Mouse (Mus musculus) thymus, adult 2 months (tissue): ENCODE results near the gene Phlda1. TPM values are rescaled to one million over a fixed set of nuclear protein-coding genes. Genes with fewer than 3 reads are reported as not detected.

Experiments
- DNase-seq: peaks from one replicate; pipeline ENCODE4 v3.0.0; 2021
- H3K27ac ChIP-seq: fragments of 200-500 bp; 2 replicates; pipeline ENCODE4 v1.5.1; 2012; ENCODE audit warnings: low read length, control low read depth; ENCODE audit not compliant: control insufficient read depth, insufficient read depth
- H3K27me3 ChIP-seq: fragments of 200-500 bp; 2 replicates; pipeline ENCODE4 v1.6.1; 2012; ENCODE audit warnings: mild to moderate bottlenecking, low read length, moderate library complexity, mixed read lengths; ENCODE audit not compliant: control insufficient read depth, insufficient read depth
- H3K36me3 ChIP-seq: fragments of 200-500 bp; 2 replicates; pipeline ENCODE4 v1.6.1; 2012; ENCODE audit warnings: mild to moderate bottlenecking, low read length, moderate library complexity; ENCODE audit not compliant: control insufficient read depth, insufficient read depth
- H3K4me1 ChIP-seq: fragments of 200-500 bp; replicated peaks from 2 replicates; pipeline ENCODE4 v1.6.1; 2012; ENCODE audit warnings: low read length; ENCODE audit not compliant: control insufficient read depth, insufficient read depth
- H3K4me3 ChIP-seq: fragments of 200-500 bp; 2 replicates; pipeline ENCODE4 v1.5.1; 2012; ENCODE audit warnings: mild to moderate bottlenecking, low read length, control low read depth, moderate library complexity; ENCODE audit not compliant: control insufficient read depth, insufficient read depth
- CTCF ChIP-seq: fragments of 200-500 bp; IDR thresholded peaks from 2 replicates; pipeline ENCODE4 v1.5.1; 2012; ENCODE audit warnings: mild to moderate bottlenecking, control low read depth, low read length, moderate library complexity, borderline replicate concordance; ENCODE audit not compliant: control insufficient read depth, poor library complexity, insufficient read depth; ENCODE audit errors: extremely low read depth
- POLR2A ChIP-seq: fragments of 200-500 bp; IDR thresholded peaks from 2 replicates; pipeline ENCODE4 v1.6.1; 2012; ENCODE audit warnings: mild to moderate bottlenecking, low read length, control low read depth, moderate library complexity; ENCODE audit not compliant: control insufficient read depth, poor library complexity, insufficient read depth; ENCODE audit errors: extremely low read depth
- WGBS: fragments of 180-500 bp; shearing (Covaris S2); methylation state at CpG from one replicate; pipeline ENCODE4 v1.1.7; 2018; 5-methylcytosine and 5-hydroxymethylcytosine counted together
- polyA plus RNA-seq: library from polyadenylated mRNA; depleted of rRNA; stranded (reverse); fragments of >200 nt; gene quantifications from 2 replicates; pipeline ENCODE4 v1.2.3, GENCODE M21; 2012; rRNA removed

Gene Phlda1
- polyA plus RNA-seq, 1 experiment, result 14.3 TPM

DNA sequence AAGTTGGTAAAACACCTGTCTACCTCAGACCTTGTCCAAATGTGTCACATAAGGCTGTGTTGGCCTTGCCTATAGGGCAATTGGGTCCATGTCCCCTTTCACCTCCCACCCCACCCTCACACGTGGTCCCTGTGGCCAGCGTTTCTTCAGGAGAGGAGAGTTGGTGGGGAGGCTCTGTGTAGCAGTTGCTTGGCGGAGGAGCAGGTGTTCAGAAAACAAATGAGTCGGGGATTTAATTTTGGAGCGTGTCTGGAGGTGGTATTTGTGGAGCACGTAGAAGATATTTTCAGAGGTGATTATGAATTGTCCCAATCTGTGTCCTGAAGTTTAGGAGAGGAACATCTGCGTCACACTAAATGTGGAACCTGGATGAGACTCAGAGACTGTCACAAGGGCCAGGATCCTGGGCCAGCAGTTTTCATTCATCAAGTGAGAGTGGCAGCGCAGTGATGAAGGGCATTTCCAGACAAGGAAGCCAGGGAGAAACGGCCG is 41.8 kb downstream of the Phlda1 start:
- no peak overlapping the region for H3K27ac ChIP-seq
- no peak for DNase-seq
- 58% methylated on average over 10 of the region's 10 CpGs for WGBS

GRCm38 (mm10) chr10:111550075-111550695 is 44.1 kb downstream of the Phlda1 start:
- DNase-seq, result no peak
- no peak for TF ChIP-seq POLR2A
- TF ChIP-seq CTCF, result no peak
- no peak overlapping the region for H3K27ac ChIP-seq
- no peaks in the 10 kb centered on the region for H3K36me3 ChIP-seq
- no peaks in the 10 kb centered on the region for H3K27me3 ChIP-seq
- no peak overlapping the region for H3K4me3 ChIP-seq
- peaks cover 12% of the 10 kb centered on the region for H3K4me1 ChIP-seq
- WGBS, result 86% methylated on average over 6 of the region's 6 CpGs

More for the DNA sequence above, 41.8 kb downstream of the Phlda1 start:
- Histone ChIP-seq H3K4me3 (no peak overlapping the region), H3K27me3 (no peaks in the 10 kb centered on the region), H3K36me3 (no peaks in the 10 kb centered on the region), H3K4me1 (peaks cover 12% of the 10 kb centered on the region)
- TF ChIP-seq POLR2A (no peak), CTCF (no peak)

DNA sequence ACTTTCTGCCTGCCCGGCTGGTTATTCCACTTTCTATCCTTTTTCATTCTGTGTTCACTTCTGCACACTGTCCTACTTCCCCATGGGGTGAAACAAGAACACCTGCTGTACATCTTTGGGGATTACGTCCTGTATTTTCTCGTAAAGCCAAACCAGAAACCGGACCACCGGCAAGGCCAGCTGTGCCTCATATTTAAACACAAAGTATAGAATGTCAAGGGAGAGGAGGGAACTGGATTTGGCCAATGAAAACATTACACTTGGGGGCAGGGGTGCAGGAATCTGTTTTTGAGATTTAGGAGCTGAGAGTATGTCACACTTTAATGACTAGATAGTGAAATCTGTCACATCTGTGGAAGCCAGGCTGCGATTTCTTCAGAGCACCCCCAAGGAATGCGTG is 47.6 kb downstream of the Phlda1 start:
- Histone ChIP-seq H3K27ac (no peak overlapping the region), H3K4me3 (no peak overlapping the region), H3K27me3 (no peaks in the 10 kb centered on the region), H3K4me1 (peaks cover 4% of the 10 kb centered on the region), H3K36me3 (no peaks in the 10 kb centered on the region)
- DNase-seq, result no peak
- WGBS, result 90% methylated on average over 7 of the region's 7 CpGs
- TF ChIP-seq POLR2A (no peak), CTCF (no peak)

DNA sequence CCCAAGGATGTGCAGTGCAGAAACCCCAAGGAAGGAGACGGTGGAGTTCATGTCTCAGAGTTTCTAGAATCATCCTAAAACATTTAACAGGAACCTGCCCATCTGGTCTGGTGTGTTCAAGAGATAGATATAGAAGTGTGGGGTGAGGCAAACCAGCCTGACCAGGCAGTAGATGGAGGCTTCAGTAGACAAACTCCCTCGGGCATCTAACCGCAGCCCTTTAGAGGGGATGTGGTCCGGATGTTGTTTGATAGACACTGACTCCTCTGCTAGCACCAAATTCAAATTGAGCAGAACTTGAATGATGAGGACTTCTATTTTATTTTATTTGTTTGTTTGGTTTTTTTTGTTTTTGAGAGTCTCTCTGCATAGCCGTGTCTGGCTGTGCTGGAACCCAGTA is 48.6 kb downstream of the Phlda1 start:
- H3K4me1 ChIP-seq, result peaks cover 11% of the 10 kb centered on the region
- H3K36me3 ChIP-seq, result no peaks in the 10 kb centered on the region
- H3K27ac ChIP-seq, result no peak overlapping the region
- no peaks in the 10 kb centered on the region for H3K27me3 ChIP-seq
- 93% methylated on average over 5 of the region's 5 CpGs for WGBS
- TF ChIP-seq CTCF (no peak), POLR2A (no peak)
- DNase-seq, result no peak
- H3K4me3 ChIP-seq, result no peak overlapping the region

DNA sequence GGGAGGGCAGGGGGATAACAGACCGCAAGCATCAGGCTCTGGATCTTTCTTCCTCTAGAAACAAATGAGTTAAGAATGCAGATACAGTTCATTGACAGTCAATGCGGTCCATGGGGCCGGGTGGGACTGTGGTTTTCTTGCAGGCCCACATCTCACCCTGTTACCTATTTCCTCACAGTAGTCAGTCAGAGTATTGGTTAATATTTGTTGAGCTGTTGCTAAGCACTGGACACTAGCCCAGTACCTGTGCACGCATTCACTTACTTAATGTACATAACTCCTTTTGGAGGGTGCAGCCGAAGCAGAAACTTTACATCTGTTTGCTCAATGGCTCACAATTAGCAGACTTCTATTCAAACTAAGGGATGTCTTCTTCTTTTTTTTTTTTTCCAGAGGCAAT is 52.1 kb downstream of the Phlda1 start:
- H3K36me3 ChIP-seq, result no peaks in the 10 kb centered on the region
- H3K27ac ChIP-seq, result no peak overlapping the region; the same call in 1 of the 2 replicates
- 92% methylated on average over 5 of the region's 5 CpGs for WGBS
- H3K4me3 ChIP-seq, result no peak overlapping the region
- H3K4me1 ChIP-seq, result peaks cover 20% of the 10 kb centered on the region
- no peaks in the 10 kb centered on the region for H3K27me3 ChIP-seq
- TF ChIP-seq POLR2A (no peak), CTCF (no peak)
- no peak for DNase-seq

Other genes starting within 250 kb of the Phlda1 start
- 1.5 TPM in 2 replicates for gene Bbs10, start 207.6 kb upstream of the Phlda1 start, polyA plus RNA-seq
- gene Nap1l1, start 33.1 kb upstream of the Phlda1 start, polyA plus RNA-seq, result 20.0 and 23.3 TPM in 2 replicates